Mouse (Mus musculus): ENCODE measurements around the gene Dmbt1.
"Not testable (repeated sequence)": the region's sequence is repeated elsewhere in the genome, so short reads cannot be mapped to it uniquely, and the experiment has no call there.

Gene Dmbt1

GRCm38 (mm10) chr7:131031755-131032154 lies at the start of gene Dmbt1:
Gene Dmbt1 (plus strand): TSS chr7:131032053.
- no peak for DNase-seq (ENCODE audit: low spot score in 2 of 2)

GRCm38 (mm10) chr7:130982371-130982770 lies 49.5 kb upstream of the Dmbt1 start:
- DNase-seq (ENCODE audit: low spot score in 2 of 2) = no peak

- no peak for DNase-seq (ENCODE audit: low spot score in 2 of 2)
Observed at GRCm38 (mm10) chr7:130982881-130983280, 49.0 kb upstream of the Dmbt1 start.

GRCm38 (mm10) chr7:130984294-130984693 lies 47.6 kb upstream of the Dmbt1 start:
- no peak for DNase-seq (ENCODE audit: low spot score in 2 of 2)

- DNase-seq (ENCODE audit: low spot score in 2 of 2) = no peak
Observed at GRCm38 (mm10) chr7:130985193-130985592, 46.7 kb upstream of the Dmbt1 start.

GRCm38 (mm10) chr7:130985716-130986115 lies 46.1 kb upstream of the Dmbt1 start:
- DNase-seq (ENCODE audit: low spot score in 2 of 2) = no peak

GRCm38 (mm10) chr7:130988146-130988545 lies 43.7 kb upstream of the Dmbt1 start:
- DNase-seq (ENCODE audit: low spot score in 2 of 2) = no peak

- no peak for DNase-seq (ENCODE audit: low spot score in 2 of 2)
Observed at GRCm38 (mm10) chr7:130989371-130989770, 42.5 kb upstream of the Dmbt1 start.

GRCm38 (mm10) chr7:130991174-130991789 lies 40.6 kb upstream of the Dmbt1 start:
- DNase-seq (ENCODE audit: low spot score in 2 of 2) = no peak

GRCm38 (mm10) chr7:130993907-130994306 lies 37.9 kb upstream of the Dmbt1 start:
- DNase-seq (ENCODE audit: low spot score in 2 of 2) = no peak

GRCm38 (mm10) chr7:131001976-131002726 lies 29.7 kb upstream of the Dmbt1 start:
- no peak for DNase-seq (ENCODE audit: low spot score in 2 of 2)

- DNase-seq (ENCODE audit: low spot score in 2 of 2) = no peak
Observed at GRCm38 (mm10) chr7:131004071-131004470, 27.8 kb upstream of the Dmbt1 start.

GRCm38 (mm10) chr7:131007221-131007620 lies 24.6 kb upstream of the Dmbt1 start:
- DNase-seq (ENCODE audit: low spot score in 2 of 2) = no peak

- no peak for DNase-seq (ENCODE audit: low spot score in 2 of 2)
Observed at GRCm38 (mm10) chr7:131009178-131009577, 22.7 kb upstream of the Dmbt1 start.

GRCm38 (mm10) chr7:131011901-131012300 lies 20.0 kb upstream of the Dmbt1 start:
- no peak for DNase-seq (ENCODE audit: low spot score in 2 of 2)

GRCm38 (mm10) chr7:131019181-131019580 lies 12.7 kb upstream of the Dmbt1 start:
- no peak for DNase-seq (ENCODE audit: low spot score in 2 of 2)

GRCm38 (mm10) chr7:131024807-131025206 lies 7.0 kb upstream of the Dmbt1 start:
- no peak for DNase-seq (ENCODE audit: low spot score in 2 of 2)

GRCm38 (mm10) chr7:131027557-131027956 lies 4.3 kb upstream of the Dmbt1 start:
- DNase-seq (ENCODE audit: low spot score in 2 of 2) = no peak

GRCm38 (mm10) chr7:131036396-131036795 lies 4.5 kb downstream of the Dmbt1 start:
- no peak for DNase-seq (ENCODE audit: low spot score in 2 of 2)

GRCm38 (mm10) chr7:131037083-131037482 lies 5.2 kb downstream of the Dmbt1 start:
- no peak for DNase-seq (ENCODE audit: low spot score in 2 of 2)

- DNase-seq (ENCODE audit: low spot score in 2 of 2) = not testable (repeated sequence)
Observed at GRCm38 (mm10) chr7:131040760-131041159, 8.9 kb downstream of the Dmbt1 start.

- DNase-seq (ENCODE audit: low spot score in 2 of 2) = no peak
Observed at GRCm38 (mm10) chr7:131042657-131043056, 10.8 kb downstream of the Dmbt1 start.

GRCm38 (mm10) chr7:131045258-131045835 lies 13.5 kb downstream of the Dmbt1 start:
- DNase-seq (ENCODE audit: low spot score in 2 of 2) = not testable (repeated sequence)

Data from right cerebral cortex, adult 2 months (tissue).